Mouse (Mus musculus) left cerebral cortex, adult 8-10 months (tissue): ENCODE results near the gene Ube2i. TPM values are rescaled to one million over a fixed set of nuclear protein-coding genes. Genes with fewer than 3 reads are reported as not detected.

Experiments used
- DNase-seq, 2 experiments: peaks; one replicate each; pipeline ENCODE4 v3.0.0; 2022; ENCODE audit warnings: low spot score in 2 of 2
- microRNA-seq, 2 experiments: library from miRNA; unstranded; fragments of <30 nt; microRNA quantifications; one replicate each; pipeline ENCODE4 v1.2.0; 2022
- total RNA-seq, 4 experiments: library from RNA; stranded (reverse); gene quantifications; 2 replicates each; pipeline ENCODE4 v1.2.4; 2022

The Ube2i gene
- total RNA-seq, 4 experiments from 2014 or later = 228 to 239 (median 235) TPM

- DNase-seq = no peak
Measured at GRCm38 (mm10) chr17:25219492-25220295, 54.7 kb downstream of the Ube2i start.

- no peak for DNase-seq
Measured at GRCm38 (mm10) chr17:25218967-25219366, 55.5 kb downstream of the Ube2i start.

GRCm38 (mm10) chr17:25215431-25215830 is 59.0 kb downstream of the Ube2i start:
- no peak for DNase-seq

Small RNA genes within 50 kb of the gene (microRNA-seq; reads per million reads assigned to microRNA genes)
- 107 to 190 reads per million in 2 experiments for gene Mir3547

Other genes with a start within 250 kb of the Ube2i start
- gene Tmem204, start 191.0 kb downstream of the Ube2i start, total RNA-seq = 10 to 100 TPM in 3 of 4 experiments, 1 to 10 TPM in 1; 7.5 to 11.2 (median 10.6) TPM
- gene Telo2, start 158.7 kb downstream of the Ube2i start, total RNA-seq = 10 to 100 TPM; 22.6 to 34.6 (median 28.6) TPM
- gene Ptx4, start 153.9 kb downstream of the Ube2i start, total RNA-seq = under 1 TPM; 0.65 to 0.96 (median 0.75) TPM
- gene Clcn7, start 141.2 kb downstream of the Ube2i start, total RNA-seq = 10 to 100 TPM; 50.0 to 54.5 (median 51.1) TPM
- gene Ccdc154, start 112.2 kb downstream of the Ube2i start, total RNA-seq = not detected
- under 1 TPM in 1 of 4 experiments, not detected in 3; 0.42 TPM for gene Gm38655, start 99.2 kb downstream of the Ube2i start, total RNA-seq
- gene BC003965, start 90.1 kb downstream of the Ube2i start, total RNA-seq = 10 to 100 TPM; 17.7 to 19.9 (median 19.6) TPM
- 10 to 100 TPM; 37.0 to 40.0 (median 37.8) TPM for gene Unkl, start 86.2 kb downstream of the Ube2i start, total RNA-seq
- 10 to 100 TPM; 73.0 to 83.6 (median 76.1) TPM for gene Gnptg, start 34.5 kb downstream of the Ube2i start, total RNA-seq
- gene Tsr3, start 34.5 kb downstream of the Ube2i start, total RNA-seq = 10 to 100 TPM; 18.4 to 26.5 (median 24.7) TPM
- 10 to 100 TPM; 14.5 to 33.9 (median 31.2) TPM for gene Baiap3, start 18.3 kb downstream of the Ube2i start, total RNA-seq
- not detected for gene Prss34, start 23.8 kb upstream of the Ube2i start, total RNA-seq
- not detected for gene Prss28, start 34.0 kb upstream of the Ube2i start, total RNA-seq
- gene Prss29, start 44.0 kb upstream of the Ube2i start, total RNA-seq = not detected
- gene Tpsab1, start 70.9 kb upstream of the Ube2i start, total RNA-seq = not detected
- not detected for gene Tpsb2, start 91.7 kb upstream of the Ube2i start, total RNA-seq
- gene Tpsg1, start 94.7 kb upstream of the Ube2i start, total RNA-seq = not detected
- 10 to 100 TPM; 44.2 to 56.5 (median 50.2) TPM for gene Cacna1h, start 159.2 kb upstream of the Ube2i start, total RNA-seq
- gene Tekt4, start 180.0 kb upstream of the Ube2i start, total RNA-seq = 1 to 10 TPM in 1 of 4 experiments, under 1 TPM in 3; 0.76 to 2.1 (median 0.87) TPM
- 1 to 10 TPM; 1.4 to 1.7 (median 1.5) TPM for gene Sstr5, start 222.7 kb upstream of the Ube2i start, total RNA-seq